Mouse (Mus musculus) forelimb bud, embryonic 11.5 days (tissue): ENCODE results near the gene Vwa7.
A peak's percentile ranks its signal among the peaks of the same experiment; 100 is the strongest.

Experiments
- DNase-seq: peaks from one replicate; pipeline ENCODE4 v3.0.0-alpha.2; 2012; ENCODE audit warnings: low read depth, low spot score

The Vwa7 gene

GRCm38 (mm10) chr17:35064378-35064877 is 48.0 kb downstream of the Vwa7 start:
- DNase-seq, result no peak

GRCm38 (mm10) chr17:35064951-35065947 is 48.9 kb downstream of the Vwa7 start, which contains the start of gene Ly6g6c:
Gene Ly6g6c (plus strand): TSS chr17:35065388.
- peak; percentile 54 for DNase-seq

GRCm38 (mm10) chr17:35066084-35066483 is 49.7 kb downstream of the Vwa7 start, which contains the start of gene Mpig6b:
Gene Mpig6b (minus strand): TSS chr17:35066184.
- DNase-seq, result no peak

GRCm38 (mm10) chr17:35068213-35068914 is 52.0 kb downstream of the Vwa7 start:
- DNase-seq, result no peak

- DNase-seq, result no peak
Observed at GRCm38 (mm10) chr17:35070556-35071229, 54.3 kb downstream of the Vwa7 start.

GRCm38 (mm10) chr17:35071454-35071853 is 55.1 kb downstream of the Vwa7 start:
- no peak for DNase-seq

- DNase-seq, result no peak
Observed at GRCm38 (mm10) chr17:35074097-35074496, 57.7 kb downstream of the Vwa7 start.
